Mouse (Mus musculus): ENCODE measurements around the gene Anapc13. TPM values are rescaled to one million over a fixed set of nuclear protein-coding genes. Genes with fewer than 3 reads are reported as not detected.

The Anapc13 gene
- total RNA-seq, 2 experiments from 2014 or later, result 282 to 299 TPM

DNA sequence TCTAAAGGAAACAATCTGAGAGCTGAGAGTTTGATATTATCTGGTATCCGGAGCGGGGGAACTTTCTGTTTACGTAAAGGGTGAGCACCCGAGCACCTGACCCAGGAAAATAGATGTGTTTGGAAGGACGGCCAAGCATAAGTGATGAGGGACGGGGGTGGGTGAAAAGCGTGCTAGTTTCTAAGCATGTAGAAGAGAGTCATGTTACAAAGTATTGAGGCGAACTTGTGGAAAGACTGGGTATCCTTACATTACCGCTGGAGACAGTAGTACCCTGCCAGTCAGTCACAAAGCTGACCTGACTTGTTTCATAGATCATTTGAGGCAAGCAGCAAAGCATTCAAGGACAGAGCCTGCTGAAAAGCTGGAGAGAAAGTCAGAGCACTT is 736 bp downstream of the Anapc13 start:
- DNase-seq, result no peak
- intact Hi-C loops (cut with DNase I), result loop anchor here (10.0 kb wide), 1 partner anchor 678 kb away; the partner anchor contains the start of genes 1300017J02Rik and Topbp1

- DNase-seq, result no peak
- intact Hi-C loops (cut with DNase I), result loop anchor here (10.0 kb wide), 1 partner anchor 677 kb away; the partner anchor contains the start of genes 1300017J02Rik and Topbp1
Measured at GRCm38 (mm10) chr9:102627442-102627841, 1.3 kb downstream of the Anapc13 start.

- DNase-seq, result no peak
- intact Hi-C loops (cut with DNase I), result loop anchor here (10.0 kb wide), 1 partner anchor 676 kb away; the partner anchor contains the start of genes 1300017J02Rik and Topbp1
Measured at GRCm38 (mm10) chr9:102629052-102629451, 3.0 kb downstream of the Anapc13 start.

- DNase-seq, result no peak
- intact Hi-C loops (cut with DNase I), result no loop called here
Measured at GRCm38 (mm10) chr9:102631589-102632147, 5.6 kb downstream of the Anapc13 start.

- no peak for DNase-seq
- intact Hi-C loops (cut with DNase I), result no loop called here
Measured at GRCm38 (mm10) chr9:102632173-102632572, 6.1 kb downstream of the Anapc13 start.

GRCm38 (mm10) chr9:102632923-102633537 is 6.9 kb downstream of the Anapc13 start:
- intact Hi-C loops (cut with DNase I), result no loop called here
- peak; percentile 55 to 76 for DNase-seq

DNA sequence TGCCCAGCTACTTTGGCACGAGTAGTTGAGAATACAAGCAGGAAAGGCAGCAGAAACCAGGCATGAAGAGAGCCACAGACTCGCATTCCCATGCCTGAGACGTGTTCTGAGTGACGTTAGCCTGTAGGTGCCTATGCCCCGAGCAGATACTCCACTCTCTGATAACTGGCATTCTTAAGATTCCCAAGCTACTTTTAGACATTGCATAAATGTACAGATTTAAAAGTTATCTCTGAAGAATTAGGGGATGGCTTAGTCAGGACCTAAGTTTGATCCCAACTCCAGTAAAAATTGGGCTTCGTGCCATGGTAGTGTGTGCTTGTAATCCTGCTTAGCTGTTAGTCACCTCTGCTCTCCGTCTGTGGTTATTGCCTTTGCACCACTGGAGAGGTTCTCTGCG is 8.4 kb downstream of the Anapc13 start:
- intact Hi-C loops (cut with DNase I), result no loop called here
- DNase-seq, result no peak

DNA sequence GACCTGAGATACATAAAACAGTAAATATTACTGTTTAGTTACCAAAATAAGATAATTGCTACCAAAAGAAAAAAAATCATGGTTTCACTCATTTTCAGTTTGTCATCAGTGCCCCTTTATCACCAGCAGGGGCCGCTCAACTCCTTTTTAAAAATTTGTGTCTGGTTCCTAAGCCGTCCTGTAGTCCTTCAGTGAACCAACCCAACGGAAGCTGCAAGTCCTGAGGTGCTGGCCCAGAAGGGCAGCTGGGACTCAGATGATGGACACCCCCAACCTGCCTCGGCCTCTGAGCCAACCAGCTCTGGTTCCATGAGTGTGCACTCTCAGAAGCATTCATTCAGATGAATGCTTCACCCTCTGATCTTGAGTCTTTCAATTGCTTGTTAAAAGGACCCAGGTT is 10.5 kb downstream of the Anapc13 start:
- DNase-seq, result peak; percentile 64 to 78
- intact Hi-C loops (cut with DNase I), result loop anchor here (1.0 to 2.0 kb wide), 3 partner anchors 78 to 230 kb away; no protein-coding TSS in a partner anchor

DNA sequence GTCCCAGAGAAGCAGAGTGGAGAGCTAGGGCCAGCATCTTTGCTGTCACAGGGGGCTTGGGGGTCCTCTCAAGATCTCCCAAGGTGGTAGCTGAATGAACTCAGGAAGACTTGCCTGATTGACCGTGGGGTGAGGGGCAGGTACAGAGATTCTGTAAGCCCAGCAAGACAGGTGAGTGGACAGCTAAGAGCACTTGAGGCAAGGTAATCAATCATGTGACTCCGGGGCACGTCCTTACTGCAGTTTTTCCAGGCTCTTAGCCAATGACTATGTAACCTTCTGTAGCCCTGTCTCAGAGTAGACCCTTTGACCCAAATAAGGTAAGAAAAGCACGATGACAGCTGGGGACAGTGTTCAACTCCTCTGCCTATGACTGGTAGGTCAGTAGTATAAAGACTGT is 11.0 kb downstream of the Anapc13 start:
- intact Hi-C loops (cut with DNase I), result loop anchor here (2.0 kb wide), 2 partner anchors 78 to 230 kb away; no protein-coding TSS in a partner anchor
- no peak for DNase-seq

DNA sequence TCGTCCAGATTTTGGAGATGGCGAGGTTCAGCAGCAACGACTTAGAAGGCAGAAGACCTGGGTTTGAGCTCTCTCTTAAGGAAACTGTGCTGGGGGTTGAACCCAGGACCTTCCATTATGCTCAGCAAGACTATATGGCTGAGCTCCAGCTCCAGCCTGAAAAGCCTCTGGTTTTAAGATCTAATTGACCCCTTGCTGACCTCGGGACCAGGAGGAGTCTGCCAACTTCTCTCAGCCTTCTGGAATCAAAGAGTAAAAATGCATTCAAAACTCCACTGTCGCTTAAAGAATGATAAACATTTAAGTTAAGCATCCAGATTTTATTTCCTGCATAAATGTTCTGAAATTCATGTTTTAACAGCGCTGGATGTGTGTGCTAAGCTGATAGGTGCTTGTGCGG is 12.9 kb downstream of the Anapc13 start:
- DNase-seq, result no peak
- intact Hi-C loops (cut with DNase I), result no loop called here

GRCm38 (mm10) chr9:102639510-102639909 is 13.4 kb downstream of the Anapc13 start:
- intact Hi-C loops (cut with DNase I), result no loop called here

DNA sequence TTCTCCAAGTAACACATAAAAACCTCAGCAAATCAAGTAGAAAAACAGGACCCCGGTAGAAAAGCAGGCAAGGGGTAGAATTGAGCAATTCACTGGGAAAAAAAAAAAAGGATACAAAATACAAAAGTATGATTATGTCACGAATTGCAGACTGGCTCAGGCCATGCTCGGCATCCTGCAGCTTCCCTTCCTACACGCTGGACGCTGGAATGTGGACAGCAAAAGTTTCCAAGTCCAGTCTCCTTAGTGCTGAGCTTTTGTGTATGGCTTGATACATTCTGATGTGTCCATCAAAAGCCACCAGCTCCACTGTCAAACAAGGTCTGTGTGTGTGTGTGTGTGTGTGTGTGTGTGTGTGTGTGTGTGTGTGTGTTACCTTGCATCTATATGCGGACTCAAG is 15.4 kb downstream of the Anapc13 start:
- intact Hi-C loops (cut with DNase I), result no loop called here
- no peak for DNase-seq

More at GRCm38 (mm10) chr9:102639510-102639909, 13.4 kb downstream of the Anapc13 start:
- no peak for DNase-seq

- intact Hi-C loops (cut with DNase I), result no loop called here
Measured at GRCm38 (mm10) chr9:102643071-102643485, 17.0 kb downstream of the Anapc13 start.

DNA sequence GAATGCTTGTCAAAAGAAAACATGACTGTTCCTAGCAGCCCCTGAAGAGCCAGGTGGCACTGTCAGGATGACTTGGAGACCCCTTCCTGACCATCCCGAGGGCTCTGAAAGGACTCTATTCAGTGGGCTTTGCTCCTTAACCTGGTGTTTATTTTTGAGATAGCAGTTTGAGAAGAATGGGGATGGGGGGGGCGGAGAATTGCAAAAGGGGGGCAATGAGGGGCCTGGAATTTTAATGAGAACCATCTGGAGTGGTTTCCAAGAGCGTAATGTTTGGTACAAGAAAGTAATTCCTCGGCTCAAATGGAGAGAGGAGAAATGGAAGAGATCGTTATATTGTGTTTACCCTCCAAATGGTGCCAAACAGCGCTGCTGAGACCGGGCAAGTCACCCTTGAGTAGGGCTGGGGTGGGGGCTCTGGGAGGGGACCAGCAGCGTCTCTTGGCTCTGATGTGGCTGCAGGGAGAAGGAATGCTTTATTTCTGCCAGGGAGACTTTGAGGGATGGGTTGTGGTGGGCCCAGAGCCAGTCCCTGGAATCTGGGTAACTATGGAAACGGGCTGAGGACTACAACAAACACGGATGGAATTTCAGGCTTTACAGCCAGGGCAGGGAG is 17.5 kb downstream of the Anapc13 start:
- DNase-seq, result peak; percentile 73
- intact Hi-C loops (cut with DNase I), result no loop called here

More at GRCm38 (mm10) chr9:102643071-102643485, 17.0 kb downstream of the Anapc13 start:
- peak in 1 of 2 experiments; percentile 37 for DNase-seq

DNA sequence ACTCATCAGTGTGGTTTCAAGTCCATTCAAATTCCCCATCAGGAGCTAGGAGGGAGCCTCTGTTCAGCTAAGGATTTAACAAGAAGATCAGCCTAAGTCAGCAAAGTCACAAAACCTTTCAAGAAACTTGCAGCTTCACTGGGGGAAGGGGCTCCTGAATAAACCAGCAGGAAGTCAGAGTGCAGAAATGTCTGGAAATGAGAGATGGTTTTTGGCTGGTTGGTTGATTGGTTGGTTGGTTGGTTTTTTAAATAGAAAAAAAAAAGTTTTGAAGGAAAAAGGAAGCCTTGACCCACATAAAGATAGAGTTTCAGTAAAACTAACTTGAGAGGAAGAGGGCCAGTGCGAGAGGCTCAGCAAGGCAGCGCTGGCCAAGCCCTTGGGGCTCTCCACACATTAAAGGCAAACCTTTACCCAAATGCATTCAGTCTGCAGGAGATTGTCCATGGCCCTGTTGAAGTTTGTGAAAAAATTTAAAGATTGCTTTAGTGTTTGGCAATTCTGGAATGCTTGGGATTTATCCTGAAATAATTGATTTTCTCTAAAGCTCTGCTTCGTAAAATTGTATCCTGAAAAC is 19.1 kb downstream of the Anapc13 start:
- intact Hi-C loops (cut with DNase I), result loop anchor here (5.0 kb wide), 1 partner anchor 47 kb away; no protein-coding TSS in a partner anchor
- DNase-seq, result no peak

DNA sequence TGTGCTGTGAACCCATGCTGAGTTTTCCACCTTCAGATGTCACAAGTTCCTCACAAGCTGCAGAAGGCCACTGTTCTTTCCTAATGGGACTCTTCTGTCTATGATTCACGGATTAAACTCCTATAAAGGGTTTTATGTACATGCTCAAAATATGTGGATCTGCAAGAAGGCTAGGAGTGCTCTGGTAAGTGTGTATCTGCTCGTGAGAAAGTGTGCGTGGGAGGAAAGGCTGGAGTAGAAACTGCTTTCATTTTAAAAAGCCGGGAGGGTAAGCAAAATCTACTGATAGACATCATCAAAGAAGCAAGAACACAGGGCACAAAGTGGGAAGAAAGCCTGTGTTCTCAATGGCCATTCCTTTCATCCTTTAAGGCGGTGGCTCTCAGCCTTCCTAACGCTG is 20.9 kb downstream of the Anapc13 start:
- intact Hi-C loops (cut with DNase I), result loop anchor here (5.0 kb wide), 1 partner anchor 45 kb away; no protein-coding TSS in a partner anchor
- no peak for DNase-seq

GRCm38 (mm10) chr9:102649917-102650527 is 23.9 kb downstream of the Anapc13 start:
- no peak for DNase-seq
- intact Hi-C loops (cut with DNase I), result loop anchor here (5.0 kb wide), 1 partner anchor 42 kb away; no protein-coding TSS in a partner anchor

DNA sequence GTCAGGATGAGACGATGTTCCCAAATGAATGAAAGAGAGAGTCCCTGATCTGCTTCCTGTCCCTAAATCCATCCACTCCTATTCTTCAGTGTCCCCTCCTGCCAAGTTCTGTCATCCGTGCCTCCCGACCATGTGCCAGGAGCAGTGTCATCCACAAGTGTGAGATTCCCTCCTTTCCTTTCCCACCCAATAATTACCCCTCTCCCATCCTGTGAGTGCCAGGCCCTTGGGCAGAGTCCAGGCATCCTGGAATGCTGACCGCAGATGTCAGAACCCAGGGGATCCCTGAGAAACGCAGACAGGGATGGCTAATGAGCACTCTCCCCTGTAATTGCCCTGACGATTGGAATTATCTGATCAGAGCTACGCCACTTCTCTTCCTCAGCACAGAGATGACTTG is 24.5 kb downstream of the Anapc13 start:
- DNase-seq, result no peak
- intact Hi-C loops (cut with DNase I), result no loop called here

GRCm38 (mm10) chr9:102651199-102651720 is 25.2 kb downstream of the Anapc13 start:
- intact Hi-C loops (cut with DNase I), result no loop called here
- no peak for DNase-seq
